Mouse (Mus musculus) limb, embryonic 13.5 days (tissue): ENCODE data around the gene Vpreb2. TPM values are rescaled to one million over a fixed set of nuclear protein-coding genes. Genes with fewer than 3 reads are reported as not detected.
A peak's percentile ranks its signal among the peaks of the same experiment; 100 is the strongest.

Experiments
- ATAC-seq: fragments of 200-750 bp; cut with Nextera tagmentation; 2 replicates; pipeline ENCODE4 v1.8.0; 2017; ENCODE audit warnings: low read depth, moderate number of reproducible peaks, moderate TSS enrichment; ENCODE audit not compliant: low FRiP score
- H3K27ac ChIP-seq: fragments of 300-500 bp; sonication (generic); 2 replicates; pipeline ENCODE4 v1.5.1; 2015; ENCODE audit warnings: inconsistent platforms, mild to moderate bottlenecking, moderate library complexity
- H3K27me3 ChIP-seq: fragments of 300-500 bp; sonication (generic); 2 replicates; pipeline ENCODE4 v1.6.1; 2015; ENCODE audit warnings: mild to moderate bottlenecking, inconsistent platforms
- H3K36me3 ChIP-seq: fragments of 300-500 bp; sonication (generic); 2 replicates; pipeline ENCODE4 v1.6.1; 2015; ENCODE audit warnings: inconsistent platforms, mild to moderate bottlenecking, moderate library complexity
- H3K4me1 ChIP-seq: fragments of 300-500 bp; sonication (generic); 2 replicates; pipeline ENCODE4 v1.6.1; 2015; ENCODE audit warnings: inconsistent platforms
- H3K4me2 ChIP-seq: fragments of 300-500 bp; sonication (generic); replicated peaks from 2 replicates; pipeline ENCODE4 v1.6.1; 2015; ENCODE audit warnings: inconsistent platforms, mild to moderate bottlenecking, moderate library complexity
- H3K4me3 ChIP-seq: fragments of 300-500 bp; sonication (generic); 2 replicates; pipeline ENCODE4 v1.5.1; 2015; ENCODE audit warnings: moderate library complexity, mild to moderate bottlenecking, inconsistent platforms
- H3K9ac ChIP-seq: fragments of 300-500 bp; sonication (generic); 2 replicates; pipeline ENCODE4 v1.6.1; 2015; ENCODE audit warnings: mild to moderate bottlenecking, inconsistent platforms
- H3K9me3 ChIP-seq: fragments of 300-500 bp; sonication (generic); 2 replicates; pipeline ENCODE4 v1.6.1; 2016; ENCODE audit warnings: inconsistent platforms
- WGBS: fragments of 180-500 bp; shearing (Covaris S2); methylation state at CpG from one replicate; pipeline ENCODE4 v1.1.7; 2015; 5-methylcytosine and 5-hydroxymethylcytosine counted together
- polyA plus RNA-seq: library from polyadenylated mRNA; unstranded; fragments of >200 nt; fragmentation: Nextera tagmentation; extraction: Ambion mirVana; gene quantifications from 2 replicates; pipeline ENCODE4 v1.2.1, GENCODE M21; 2015

The Vpreb2 gene
- polyA plus RNA-seq = 0.37 TPM in 1 of 2 replicates, not detected in the other

DNA sequence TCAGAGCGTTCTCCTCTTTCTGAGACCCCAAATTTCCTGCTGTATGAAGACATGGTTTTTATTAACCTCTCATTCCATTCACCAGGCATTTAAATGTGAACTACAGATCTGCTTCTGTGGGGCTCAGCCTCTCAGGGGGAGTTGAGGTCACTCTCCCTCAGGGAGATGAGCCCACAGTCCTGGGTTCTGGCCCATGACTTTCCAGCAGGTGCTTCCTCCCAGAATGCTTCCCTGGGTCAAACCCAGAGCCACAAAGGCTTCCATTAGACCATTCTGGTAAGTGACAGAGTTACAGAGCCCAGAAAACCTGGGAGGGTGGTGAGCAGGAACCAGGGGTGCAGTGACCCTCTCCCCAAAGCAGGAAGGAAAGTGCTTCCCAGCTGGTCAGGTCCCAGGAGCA, at the start of gene Vpreb2:
TSS of gene Vpreb2 (plus strand) at position 301 of the 400 bp plus-strand sequence.
- Histone ChIP-seq H3K27me3 (no peaks in the 10 kb centered on the region; the same call in 1 of the 2 replicates), H3K4me3 (no peak within 1 kb of the TSS), H3K9ac (no peak within 1 kb of the TSS), H3K36me3 (no peaks in the 10 kb centered on the region), H3K9me3 (no peaks in the 10 kb centered on the region), H3K4me2 (no peak within 1 kb of the TSS), H3K4me1 (peaks cover 3% of the 10 kb centered on the region; the same call in 1 of the 2 replicates), H3K27ac (no peak within 1 kb of the TSS)
- 39% methylated on average over 1 of the region's 1 CpGs for WGBS
- ATAC-seq = no peak

GRCm38 (mm10) chr16:17931906-17932460, 48.2 kb upstream of the Vpreb2 start:
- no peaks in the 10 kb centered on the region for H3K36me3 ChIP-seq
- peaks cover 11% of the 10 kb centered on the region for H3K4me1 ChIP-seq
- WGBS = 60% methylated on average over 5 of the region's 5 CpGs
- no peak for ATAC-seq
- H3K27ac ChIP-seq = no peak overlapping the region
- no peaks in the 10 kb centered on the region for H3K9me3 ChIP-seq
- peaks cover 10% of the 10 kb centered on the region for H3K27me3 ChIP-seq
- H3K4me3 ChIP-seq = no peak overlapping the region
- H3K4me2 ChIP-seq = no peak overlapping the region
- H3K9ac ChIP-seq = no peak overlapping the region

DNA sequence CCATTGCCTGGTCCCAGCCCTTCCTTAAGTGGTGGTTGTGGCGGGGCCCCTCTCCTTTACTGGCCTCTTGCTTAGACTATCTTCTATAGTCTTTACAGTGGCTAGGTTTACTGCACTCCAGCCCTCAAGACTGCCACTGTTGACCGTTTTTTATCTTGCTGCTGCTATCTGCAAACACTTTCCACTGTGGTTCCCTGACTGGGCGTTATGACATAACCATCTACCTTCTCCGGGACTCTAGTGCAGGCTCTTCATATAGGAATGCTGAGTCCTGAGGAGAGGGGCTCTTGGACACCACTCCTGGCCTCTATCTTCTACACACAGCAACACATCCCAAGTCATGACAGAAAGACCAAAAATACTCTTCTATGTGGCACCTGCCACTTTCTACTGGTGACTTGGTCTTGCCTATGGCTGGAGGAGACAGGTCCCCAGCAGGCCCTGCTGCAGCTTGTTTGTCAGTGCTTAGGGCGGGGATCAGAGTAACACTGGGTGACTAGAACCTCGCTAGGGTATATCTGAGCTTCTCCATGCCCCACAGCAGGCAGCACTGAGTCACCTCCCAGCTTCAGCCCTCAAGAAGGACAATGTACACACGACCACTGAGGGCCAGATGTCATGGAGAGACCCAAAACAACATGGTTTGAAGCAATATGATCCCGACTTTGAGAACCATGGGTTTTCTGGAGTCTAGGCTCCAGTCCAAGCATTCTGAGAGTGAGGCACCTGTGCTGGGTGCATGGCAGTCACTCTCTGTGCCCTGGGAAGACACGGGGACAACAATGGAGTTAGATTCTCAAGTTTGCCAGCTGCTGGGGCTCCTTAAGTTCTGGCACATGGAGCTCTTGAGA, 46.4 kb upstream of the Vpreb2 start:
- Histone ChIP-seq H3K27me3 (peaks cover 24% of the 10 kb centered on the region), H3K4me1 (peaks cover 1% of the 10 kb centered on the region; the same call in 1 of the 2 replicates), H3K36me3 (no peaks in the 10 kb centered on the region), H3K9me3 (no peaks in the 10 kb centered on the region), H3K27ac (no peak overlapping the region), H3K4me2 (no peak overlapping the region), H3K9ac (no peak overlapping the region), H3K4me3 (no peak overlapping the region)
- WGBS = 60% methylated on average over 9 of the region's 9 CpGs
- ATAC-seq = no peak

- WGBS = 56% methylated on average over 3 of the region's 3 CpGs
These were observed 45.8 kb upstream of the Vpreb2 start for GRCm38 (mm10) chr16:17934445-17934910.

DNA sequence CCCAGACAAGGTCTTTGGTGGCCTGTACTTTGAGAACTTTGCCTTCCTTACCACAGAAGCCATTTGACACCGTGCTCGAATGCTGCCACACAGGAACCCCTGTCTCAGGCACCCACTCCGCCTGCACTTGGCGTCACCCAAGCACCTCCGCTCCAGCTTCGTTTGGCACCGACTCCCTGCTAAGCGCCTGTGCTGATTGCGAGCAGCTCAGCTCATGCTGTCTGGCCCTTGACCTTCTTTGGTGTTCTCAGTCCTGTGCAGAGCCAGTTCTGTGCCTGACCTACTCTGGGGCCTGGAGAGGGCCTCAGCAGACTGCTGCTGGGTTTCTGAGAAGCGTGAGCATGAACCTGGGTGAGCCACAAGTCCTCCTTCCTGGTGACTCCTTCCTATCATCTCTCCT, 43.5 kb upstream of the Vpreb2 start:
- Histone ChIP-seq H3K9me3 (no peaks in the 10 kb centered on the region), H3K36me3 (no peaks in the 10 kb centered on the region), H3K4me2 (no peak overlapping the region), H3K27ac (no peak overlapping the region), H3K4me1 (no peaks in the 10 kb centered on the region), H3K27me3 (peaks cover 24% of the 10 kb centered on the region), H3K4me3 (no peak overlapping the region), H3K9ac (no peak overlapping the region)
- no peak for ATAC-seq
- 80% methylated on average over 10 of the region's 10 CpGs for WGBS

More at GRCm38 (mm10) chr16:17934445-17934910, 45.8 kb upstream of the Vpreb2 start:
- Histone ChIP-seq H3K9ac (no peak overlapping the region), H3K27ac (no peak overlapping the region), H3K27me3 (peaks cover 24% of the 10 kb centered on the region), H3K9me3 (no peaks in the 10 kb centered on the region), H3K4me3 (no peak overlapping the region), H3K36me3 (no peaks in the 10 kb centered on the region), H3K4me1 (no peaks in the 10 kb centered on the region), H3K4me2 (no peak overlapping the region)
- ATAC-seq = no peak

- peaks cover 24% of the 10 kb centered on the region for H3K27me3 ChIP-seq
- H3K4me3 ChIP-seq = no peak overlapping the region
- no peaks in the 10 kb centered on the region for H3K9me3 ChIP-seq
- H3K4me1 ChIP-seq = no peaks in the 10 kb centered on the region
- no peak for ATAC-seq
- H3K36me3 ChIP-seq = no peaks in the 10 kb centered on the region
- WGBS = 79% methylated on average over 7 of the region's 7 CpGs
- H3K9ac ChIP-seq = no peak overlapping the region
- H3K27ac ChIP-seq = no peak overlapping the region
- no peak overlapping the region for H3K4me2 ChIP-seq
These were observed 42.0 kb upstream of the Vpreb2 start for GRCm38 (mm10) chr16:17938187-17938586.

DNA sequence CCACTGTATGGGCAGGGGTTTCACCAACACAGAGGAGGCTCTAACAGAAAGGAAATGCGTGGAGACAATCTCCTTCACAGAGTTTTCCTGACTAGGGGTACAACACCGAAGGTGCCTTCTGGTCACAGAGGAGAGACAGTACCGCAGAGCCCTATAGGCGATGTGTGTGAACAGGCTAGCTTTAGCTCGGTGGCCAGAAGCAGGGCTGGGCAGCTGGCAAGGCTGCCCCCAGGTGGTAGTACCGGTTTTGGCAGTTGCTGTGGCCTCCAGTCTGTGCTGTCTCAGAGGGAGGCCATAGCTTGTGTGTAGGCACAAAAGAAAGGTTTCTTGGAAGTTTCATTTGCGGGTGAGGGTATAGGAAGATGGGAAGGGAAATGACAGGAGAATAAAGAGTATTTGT, 41.4 kb upstream of the Vpreb2 start:
- WGBS = 11% methylated on average over 7 of the region's 7 CpGs
- H3K9me3 ChIP-seq = no peaks in the 10 kb centered on the region
- ATAC-seq = peak; percentile 69; the same call in 1 of the 2 replicates
- H3K4me1 ChIP-seq = no peaks in the 10 kb centered on the region
- H3K27ac ChIP-seq = no peak overlapping the region
- H3K4me2 ChIP-seq = no peak overlapping the region
- peaks cover 24% of the 10 kb centered on the region for H3K27me3 ChIP-seq
- no peaks in the 10 kb centered on the region for H3K36me3 ChIP-seq
- H3K4me3 ChIP-seq = no peak overlapping the region
- no peak overlapping the region for H3K9ac ChIP-seq

DNA sequence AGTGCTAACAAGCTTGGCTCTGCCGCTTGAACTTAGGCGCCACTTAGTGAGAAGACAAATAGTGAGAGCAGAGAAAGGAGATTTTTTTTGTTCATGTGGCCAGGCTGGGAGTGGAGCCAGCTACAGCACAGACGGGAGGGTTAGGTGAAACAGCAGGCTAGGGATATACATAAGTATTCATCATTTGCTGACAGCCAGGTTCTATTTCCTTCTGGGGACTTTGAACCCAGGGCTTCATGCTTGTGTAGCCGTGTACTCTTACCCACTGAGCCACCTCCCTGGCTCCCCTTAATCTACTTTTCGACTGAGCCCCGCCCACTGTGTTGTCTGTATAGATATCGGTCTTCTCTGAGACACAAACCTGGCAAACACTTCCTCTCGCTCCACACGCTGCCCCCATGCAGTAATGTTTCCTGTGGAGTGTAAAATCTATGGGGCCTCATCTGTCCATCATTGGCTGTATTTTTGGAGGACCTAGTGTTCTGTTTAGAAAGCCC, 40.9 kb upstream of the Vpreb2 start:
- Histone ChIP-seq H3K4me2 (no peak overlapping the region), H3K4me1 (no peaks in the 10 kb centered on the region), H3K27ac (no peak overlapping the region), H3K36me3 (no peaks in the 10 kb centered on the region), H3K27me3 (peaks cover 24% of the 10 kb centered on the region), H3K9ac (no peak overlapping the region), H3K9me3 (no peaks in the 10 kb centered on the region), H3K4me3 (no peak overlapping the region)
- ATAC-seq = no peak
- WGBS = 65% methylated on average over 9 of the region's 9 CpGs

DNA sequence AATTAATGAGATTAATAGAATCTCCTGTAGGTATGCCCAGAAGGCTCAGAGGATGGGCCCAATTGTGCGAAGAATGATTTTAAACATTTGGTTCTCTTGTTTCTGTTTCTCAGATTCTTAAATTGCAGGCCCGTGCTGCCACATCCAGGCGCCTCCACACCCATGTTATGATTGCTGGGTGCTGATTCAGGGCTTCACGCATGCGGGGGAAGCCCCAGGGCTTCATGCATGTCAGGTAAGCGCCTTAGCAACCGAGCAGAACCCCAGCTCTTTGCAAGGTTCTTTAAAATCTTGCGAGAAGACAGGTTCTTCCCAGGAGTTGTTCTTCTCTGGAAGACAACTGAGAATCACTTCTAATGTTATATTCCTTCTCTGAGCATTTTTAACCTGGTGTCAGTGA, 36.8 kb upstream of the Vpreb2 start:
- no peak overlapping the region for H3K4me3 ChIP-seq
- ATAC-seq = no peak
- no peaks in the 10 kb centered on the region for H3K36me3 ChIP-seq
- H3K4me1 ChIP-seq = no peaks in the 10 kb centered on the region
- no peak overlapping the region for H3K9ac ChIP-seq
- 65% methylated on average over 8 of the region's 8 CpGs for WGBS
- H3K9me3 ChIP-seq = no peaks in the 10 kb centered on the region
- 0 out of 2 replicates have a peak, but pooled peaks cover under 1% of the 10 kb centered on the region for H3K27me3 ChIP-seq
- H3K4me2 ChIP-seq = no peak overlapping the region
- no peak overlapping the region for H3K27ac ChIP-seq

DNA sequence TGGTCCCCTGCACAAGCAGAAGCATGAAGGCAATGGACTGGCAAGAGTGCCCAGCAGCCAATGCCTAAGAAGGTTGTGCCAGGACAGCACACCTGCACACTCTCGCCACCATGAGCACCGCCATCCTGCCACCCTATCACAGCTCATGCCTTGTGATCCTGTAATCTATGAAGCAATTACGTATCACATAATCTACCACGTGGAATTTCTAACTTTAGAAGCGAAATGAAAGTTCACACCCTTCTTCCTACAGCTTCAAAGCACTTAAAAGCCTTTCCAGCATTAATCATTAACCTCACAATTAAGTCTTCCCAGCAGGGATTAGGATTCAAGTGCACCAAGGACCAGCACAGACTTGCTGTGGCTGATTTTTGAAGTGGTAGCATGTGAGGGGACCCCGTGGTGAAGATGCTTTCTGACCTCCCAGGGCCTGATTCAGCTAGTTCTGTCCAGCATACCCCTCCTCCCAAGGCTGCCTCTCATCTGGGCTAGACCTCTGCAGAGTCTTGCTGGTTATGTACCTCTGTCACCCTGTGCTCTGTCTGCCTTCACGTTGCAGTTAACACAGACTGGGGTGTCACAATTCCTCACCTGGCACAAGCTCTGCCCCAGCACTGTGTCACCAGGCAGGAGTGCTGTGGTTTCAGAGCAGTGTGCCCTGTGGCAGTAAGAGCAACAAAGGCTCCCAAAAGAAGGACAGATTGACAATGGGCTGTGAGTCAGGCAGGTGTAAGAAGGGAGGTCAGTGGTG, 35.0 kb upstream of the Vpreb2 start:
- no peaks in the 10 kb centered on the region for H3K36me3 ChIP-seq
- H3K4me3 ChIP-seq = no peak overlapping the region
- no peak overlapping the region for H3K9ac ChIP-seq
- H3K4me2 ChIP-seq = no peak overlapping the region
- 59% methylated on average over 7 of the region's 7 CpGs for WGBS
- H3K27me3 ChIP-seq = no peaks in the 10 kb centered on the region
- H3K27ac ChIP-seq = no peak overlapping the region
- H3K9me3 ChIP-seq = no peaks in the 10 kb centered on the region
- no peak for ATAC-seq
- peaks cover 3% of the 10 kb centered on the region; the same call in 1 of the 2 replicates for H3K4me1 ChIP-seq

DNA sequence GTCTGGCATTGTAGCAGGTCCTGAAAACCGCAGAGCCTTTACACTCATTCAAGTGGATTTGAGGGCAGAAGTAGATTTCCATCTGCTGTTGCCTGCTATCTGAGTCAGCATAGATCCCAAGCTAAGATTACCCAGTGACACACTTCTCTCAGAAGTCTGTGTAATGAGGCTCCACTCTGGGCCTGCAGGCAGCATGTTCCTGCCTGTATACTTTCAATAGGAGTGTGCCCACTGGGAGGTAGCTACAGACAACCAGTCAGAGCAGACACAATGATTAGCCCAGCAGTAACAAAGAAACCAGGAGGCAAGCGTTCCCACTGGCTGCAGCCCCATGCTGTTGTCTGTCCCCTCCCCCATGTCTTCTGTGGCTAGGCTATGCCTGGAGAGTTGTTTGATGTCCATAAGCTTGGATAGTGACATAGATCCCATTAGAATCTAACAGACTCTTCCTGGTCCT, 30.8 kb upstream of the Vpreb2 start:
- H3K9ac ChIP-seq = no peak overlapping the region
- H3K4me1 ChIP-seq = peaks cover 8% of the 10 kb centered on the region; the same call in 1 of the 2 replicates
- no peak for ATAC-seq
- no peaks in the 10 kb centered on the region for H3K27me3 ChIP-seq
- H3K4me2 ChIP-seq = no peak overlapping the region
- no peaks in the 10 kb centered on the region for H3K36me3 ChIP-seq
- H3K27ac ChIP-seq = no peak overlapping the region
- no peak overlapping the region for H3K4me3 ChIP-seq
- 39% methylated on average over 2 of the region's 2 CpGs for WGBS
- H3K9me3 ChIP-seq = no peaks in the 10 kb centered on the region

DNA sequence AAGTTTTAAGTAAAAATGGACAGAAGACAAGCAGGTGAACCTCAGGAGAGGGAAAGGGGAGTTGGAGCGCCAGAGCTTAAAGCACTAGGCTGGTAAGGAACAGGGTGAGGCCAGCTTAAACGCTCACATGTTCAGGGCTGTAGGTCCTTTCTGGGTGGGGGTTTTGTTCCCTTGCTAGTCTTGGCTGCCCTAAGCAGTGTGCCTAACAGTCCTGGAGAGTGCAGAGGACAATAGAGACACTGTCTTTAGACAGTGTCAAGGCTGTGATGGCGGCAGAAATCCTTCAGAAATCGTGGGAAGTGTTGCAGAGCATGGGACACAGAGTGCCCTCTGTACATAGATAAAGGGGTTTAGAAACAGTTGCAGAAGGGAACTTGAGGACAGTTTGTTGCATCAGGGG, 30.2 kb upstream of the Vpreb2 start:
- no peak overlapping the region for H3K4me3 ChIP-seq
- 71% methylated on average over 4 of the region's 4 CpGs for WGBS
- ATAC-seq = no peak
- no peak overlapping the region for H3K9ac ChIP-seq
- no peaks in the 10 kb centered on the region for H3K36me3 ChIP-seq
- no peaks in the 10 kb centered on the region for H3K27me3 ChIP-seq
- no peak overlapping the region for H3K27ac ChIP-seq
- H3K4me1 ChIP-seq = peaks cover 8% of the 10 kb centered on the region; the same call in 1 of the 2 replicates
- no peaks in the 10 kb centered on the region for H3K9me3 ChIP-seq
- no peak overlapping the region for H3K4me2 ChIP-seq
